Mouse (Mus musculus): ENCODE results near the gene Nup107.

DNA sequence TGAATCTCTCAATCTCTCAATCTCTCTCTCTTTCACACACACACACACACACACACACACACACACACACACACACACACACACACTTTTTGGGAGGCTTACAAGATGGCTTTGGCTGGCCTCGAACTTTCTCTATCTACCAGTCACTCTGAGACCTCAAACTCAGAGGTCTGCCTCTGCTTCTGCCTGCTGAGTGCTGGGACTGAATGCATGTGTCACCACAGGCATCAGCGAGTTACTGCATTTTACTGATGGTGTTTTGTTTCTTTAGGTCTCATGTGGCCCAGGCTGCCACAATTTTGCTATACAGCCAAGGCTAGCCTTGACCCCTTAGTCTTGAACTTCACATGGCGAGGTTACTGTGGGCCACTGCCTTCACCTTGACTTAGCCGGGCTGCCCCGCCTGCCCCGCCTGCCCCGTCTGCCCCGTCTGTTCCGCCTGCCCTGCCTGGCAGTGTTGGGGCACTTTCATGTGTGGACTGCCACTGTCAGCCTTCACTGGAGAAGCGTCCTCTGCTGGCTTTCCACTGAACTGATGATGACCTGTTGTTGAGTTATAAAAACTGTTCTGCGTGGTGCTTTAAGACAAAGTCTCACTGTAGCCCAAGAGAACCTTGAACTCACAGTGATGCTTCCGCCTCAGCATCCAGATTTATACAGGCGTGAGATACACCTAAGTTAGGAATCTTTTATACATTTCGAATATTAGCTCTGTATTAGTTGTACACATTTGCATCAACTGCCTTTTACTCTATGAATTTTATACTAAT is 9.8 kb downstream of the Nup107 start:
- TF ChIP-seq GATA1 (IDR thresholded peaks at IDR 0.05; ENCODE audit: low read length) (no peak), TAL1 (IDR thresholded peaks at IDR 0.05; ENCODE audit: low read length) (no peak)

Measured in erythroblast, embryonic 14.5 days (primary cell).